Mouse (Mus musculus) embryonic facial prominence, embryonic 11.5 days (tissue): ENCODE measurements around the gene Cstf2. TPM values are rescaled to one million over a fixed set of nuclear protein-coding genes. Genes with fewer than 3 reads are reported as not detected.

Source experiments
- ATAC-seq: fragments of 200-750 bp; cut with Nextera tagmentation; replicated peaks from 2 replicates; pipeline ENCODE4 v1.8.0; 2017; ENCODE audit warnings: low read depth; ENCODE audit not compliant: insufficient number of reproducible peaks, low FRiP score, low TSS enrichment
- DNase-seq: peaks from one replicate; pipeline ENCODE4 v3.0.0-alpha.2; 2015; ENCODE audit warnings: low spot score
- H3K27ac ChIP-seq: fragments of 300-500 bp; sonication (generic); replicated peaks from 2 replicates; pipeline ENCODE4 v1.5.1; 2014; ENCODE audit warnings: mild to moderate bottlenecking, low read depth, low read length, control low read depth
- H3K27me3 ChIP-seq: fragments of 300-500 bp; sonication (generic); 2 replicates; pipeline ENCODE4 v1.6.1; 2014; ENCODE audit warnings: mild to moderate bottlenecking, low read length, moderate library complexity, mixed read lengths; ENCODE audit not compliant: control insufficient read depth, insufficient read depth
- H3K36me3 ChIP-seq: fragments of 300-500 bp; sonication (generic); replicated peaks from 2 replicates; pipeline ENCODE4 v1.6.1; 2014; ENCODE audit warnings: low read depth, mild to moderate bottlenecking, low read length, moderate library complexity, mixed read lengths; ENCODE audit not compliant: control insufficient read depth, insufficient read depth
- H3K4me1 ChIP-seq: fragments of 300-500 bp; sonication (generic); 2 replicates; pipeline ENCODE4 v1.6.1; 2014; ENCODE audit warnings: low read length, mixed read lengths; ENCODE audit not compliant: control insufficient read depth, insufficient read depth
- H3K4me2 ChIP-seq: fragments of 300-500 bp; sonication (generic); 2 replicates; pipeline ENCODE4 v1.6.1; 2014; ENCODE audit warnings: low read depth, mild to moderate bottlenecking, control low read depth, low read length, moderate library complexity
- H3K4me3 ChIP-seq: fragments of 300-500 bp; sonication (generic); 2 replicates; pipeline ENCODE4 v1.5.1; 2014; ENCODE audit warnings: low read depth, low read length, control low read depth
- H3K9ac ChIP-seq: fragments of 300-500 bp; sonication (generic); replicated peaks from 2 replicates; pipeline ENCODE4 v1.6.1; 2014; ENCODE audit warnings: mild to moderate bottlenecking, control low read depth, low read length
- H3K9me3 ChIP-seq: fragments of 300-500 bp; sonication (generic); replicated peaks from 2 replicates; pipeline ENCODE4 v1.6.1; 2016; ENCODE audit warnings: mild to moderate bottlenecking, low read length, inconsistent platforms, mixed read lengths; ENCODE audit not compliant: control insufficient read depth
- WGBS: fragments of 180-500 bp; shearing (Covaris S2); extraction: QIAGEN DNeasy Blood & Tissue Kit; methylation state at CpG from one replicate; pipeline ENCODE4 v1.1.7; 2014; 5-methylcytosine and 5-hydroxymethylcytosine counted together
- microRNA-seq: library from miRNA; unstranded; fragments of <30 nt; microRNA quantifications from one replicate; pipeline ENCODE4, GENCODE M21; 2016; ENCODE audit warnings: borderline number of aligned reads
- polyA plus RNA-seq: library from polyadenylated mRNA; unstranded; fragments of >200 nt; fragmentation: Nextera tagmentation; extraction: Ambion mirVana; gene quantifications from 2 replicates; pipeline ENCODE4 v1.2.1, GENCODE M21; 2014

Cstf2 gene
- polyA plus RNA-seq, 1 experiment from 2014 or later: 69.1 TPM

DNA sequence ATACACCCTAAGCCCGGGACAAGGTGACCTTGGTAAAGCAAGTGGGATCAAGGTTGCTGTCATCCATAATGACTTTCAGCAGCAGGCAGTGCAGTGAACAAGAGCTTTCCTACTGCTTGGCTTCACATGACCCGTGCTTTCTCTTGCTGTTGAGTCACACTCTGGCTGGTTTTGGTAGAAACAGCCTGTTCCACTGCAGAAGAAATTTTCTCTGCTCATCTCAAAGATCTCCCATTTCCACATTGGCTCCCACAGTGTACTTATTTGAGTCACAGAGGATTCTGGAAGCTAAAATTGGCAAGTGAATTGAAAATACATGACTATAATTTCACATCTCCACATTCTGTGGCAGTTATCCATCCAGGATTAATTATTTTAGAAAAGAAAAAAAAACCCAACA lies 43.7 kb downstream of the Cstf2 start:
- WGBS: 73% methylated on average over 2 of the region's 2 CpGs
- Histone ChIP-seq H3K27me3 (no peaks in the 10 kb centered on the region), H3K9me3 (no peaks in the 10 kb centered on the region), H3K4me1 (no peaks in the 10 kb centered on the region), H3K27ac (no peak overlapping the region), H3K36me3 (no peaks in the 10 kb centered on the region), H3K9ac (no peak overlapping the region), H3K4me3 (no peak overlapping the region), H3K4me2 (no peak overlapping the region)
- DNase-seq (no peak), ATAC-seq (no peak)

DNA sequence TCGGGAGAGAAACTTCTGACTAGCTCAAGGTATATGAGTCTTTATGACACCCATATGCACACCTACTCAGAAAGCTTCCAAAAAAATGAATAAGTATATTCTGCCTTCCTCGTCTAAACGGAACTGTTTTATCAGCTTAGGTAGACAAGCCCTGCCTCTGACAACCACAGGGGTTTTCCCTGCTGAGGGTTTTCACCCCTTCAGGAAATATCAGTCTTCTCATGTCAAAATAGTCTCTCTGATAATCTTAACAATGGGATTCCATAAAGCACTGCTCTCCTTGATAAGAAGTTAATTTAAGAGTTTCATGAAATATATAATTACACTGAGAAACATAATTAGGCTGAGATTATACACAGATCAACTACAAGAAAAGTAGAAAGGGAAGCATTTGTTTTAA lies 52.8 kb downstream of the Cstf2 start:
- no peaks in the 10 kb centered on the region for H3K4me1 ChIP-seq
- no peaks in the 10 kb centered on the region for H3K27me3 ChIP-seq
- no peaks in the 10 kb centered on the region for H3K36me3 ChIP-seq
- no peak overlapping the region for H3K27ac ChIP-seq
- H3K4me2 ChIP-seq: no peak overlapping the region
- no peak overlapping the region for H3K4me3 ChIP-seq
- ATAC-seq: no peak
- no peak overlapping the region for H3K9ac ChIP-seq
- no peak for DNase-seq
- WGBS: 80% methylated on average over 3 of the region's 3 CpGs
- no peaks in the 10 kb centered on the region for H3K9me3 ChIP-seq

DNA sequence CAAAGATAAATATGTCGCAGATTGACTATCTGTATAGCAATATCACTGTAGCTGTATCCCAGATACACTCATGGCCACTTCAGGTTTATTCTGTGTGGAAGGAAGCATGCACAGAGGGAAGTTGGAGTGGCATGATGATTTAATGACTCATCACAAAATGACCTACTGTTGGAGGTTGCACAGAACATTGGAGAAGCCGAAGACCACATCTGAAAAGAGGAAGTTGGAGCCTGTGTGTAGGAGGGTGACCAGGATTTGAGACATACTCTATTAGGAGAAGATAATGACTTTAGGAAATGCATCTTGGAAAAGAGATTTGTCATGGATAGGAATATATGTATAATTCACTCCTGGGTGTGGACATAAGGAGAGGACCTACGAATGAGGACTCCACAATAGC lies 57.4 kb downstream of the Cstf2 start:
- H3K4me1 ChIP-seq: no peaks in the 10 kb centered on the region
- 79% methylated on average over 3 of the region's 3 CpGs for WGBS
- ATAC-seq (no peak), DNase-seq (no peak)
- H3K27me3 ChIP-seq: no peaks in the 10 kb centered on the region
- H3K27ac ChIP-seq: no peak overlapping the region
- H3K4me2 ChIP-seq: no peak overlapping the region
- no peak overlapping the region for H3K4me3 ChIP-seq
- no peaks in the 10 kb centered on the region for H3K9me3 ChIP-seq
- no peak overlapping the region for H3K9ac ChIP-seq
- H3K36me3 ChIP-seq: no peaks in the 10 kb centered on the region

DNA sequence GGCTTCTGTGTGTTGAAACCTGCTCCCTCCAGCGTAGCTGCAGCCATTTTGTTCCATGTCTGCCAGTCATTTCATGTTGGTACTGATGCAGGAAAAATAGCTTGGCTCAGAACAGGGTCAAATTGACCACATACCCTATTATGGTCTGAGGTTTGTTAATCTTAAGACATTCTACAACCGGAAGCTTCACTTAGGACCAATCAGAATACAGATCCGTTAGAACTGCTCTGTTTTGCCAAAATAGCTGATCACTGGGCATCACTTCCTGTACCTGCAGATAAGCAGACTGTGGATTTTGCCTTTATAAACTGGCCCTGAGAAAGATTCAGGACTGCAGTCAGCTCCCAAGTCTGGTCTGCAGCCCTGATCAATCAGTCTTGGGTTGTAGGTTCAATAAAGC lies 69.6 kb downstream of the Cstf2 start:
- 82% methylated on average over 3 of the region's 3 CpGs for WGBS
- ATAC-seq (no peak), DNase-seq (no peak)
- Histone ChIP-seq H3K4me1 (no peaks in the 10 kb centered on the region), H3K4me3 (no peak overlapping the region), H3K36me3 (no peaks in the 10 kb centered on the region), H3K9me3 (no peaks in the 10 kb centered on the region), H3K9ac (no peak overlapping the region), H3K27ac (no peak overlapping the region), H3K4me2 (no peak overlapping the region), H3K27me3 (no peaks in the 10 kb centered on the region)

DNA sequence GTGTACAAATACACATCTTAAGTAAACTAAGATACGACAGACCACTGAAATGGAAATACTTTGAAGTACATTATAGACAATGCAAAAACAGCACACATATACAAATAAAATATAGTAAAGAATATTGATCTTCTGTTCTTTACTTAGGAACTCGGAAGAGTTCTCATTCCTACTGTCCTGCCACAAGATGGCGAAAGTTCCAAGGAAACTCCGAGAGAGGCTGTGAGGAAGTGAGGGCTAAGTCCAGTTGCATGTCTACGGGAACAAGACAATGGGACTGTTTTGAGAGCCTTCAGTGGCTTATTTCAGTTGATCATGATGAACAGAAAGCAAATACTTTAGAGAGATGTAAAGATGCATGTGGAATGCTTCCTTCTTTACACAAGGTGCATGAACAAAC lies 73.3 kb downstream of the Cstf2 start:
- ATAC-seq (no peak), DNase-seq (peak; percentile 27)
- Histone ChIP-seq H3K9me3 (no peaks in the 10 kb centered on the region), H3K4me2 (no peak overlapping the region), H3K4me3 (no peak overlapping the region), H3K27me3 (no peaks in the 10 kb centered on the region), H3K4me1 (no peaks in the 10 kb centered on the region), H3K9ac (no peak overlapping the region), H3K36me3 (no peaks in the 10 kb centered on the region), H3K27ac (no peak overlapping the region)
- WGBS: 29% methylated on average over 5 of the region's 5 CpGs

DNA sequence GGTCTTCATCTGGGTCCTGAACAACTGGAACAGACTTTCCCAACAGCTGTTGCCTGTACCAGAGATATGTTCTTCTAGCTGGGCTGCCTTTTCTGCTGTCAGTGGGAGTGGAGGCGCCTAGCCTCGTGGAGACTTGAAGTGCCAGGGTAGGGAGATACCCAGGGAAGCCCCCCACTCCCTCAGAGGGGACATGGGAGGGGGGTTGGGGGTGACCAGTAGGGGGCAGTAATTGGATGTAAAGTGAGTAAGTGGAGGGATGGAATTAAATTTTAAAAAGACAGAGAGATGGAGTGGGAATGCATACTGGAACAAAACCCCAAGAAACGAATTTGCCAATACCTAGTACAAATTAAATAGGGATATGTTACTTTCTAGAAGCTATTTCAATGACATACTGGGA lies 74.8 kb downstream of the Cstf2 start:
- Histone ChIP-seq H3K27me3 (no peaks in the 10 kb centered on the region), H3K4me3 (no peak overlapping the region), H3K4me1 (no peaks in the 10 kb centered on the region), H3K36me3 (no peaks in the 10 kb centered on the region), H3K9ac (no peak overlapping the region), H3K4me2 (no peak overlapping the region), H3K27ac (no peak overlapping the region), H3K9me3 (no peaks in the 10 kb centered on the region)
- ATAC-seq (no peak), DNase-seq (no peak)
- WGBS: 52% methylated on average over 3 of the region's 3 CpGs

Small RNA genes within 50 kb of the gene (microRNA-seq; reads per million reads assigned to microRNA genes)
- not detected for gene Mir3112

Other genes starting within 250 kb of the Cstf2 start
- 1.6 and 2.1 TPM in 2 replicates for gene Tnmd, start 208.2 kb upstream of the Cstf2 start, polyA plus RNA-seq
- gene Tspan6, start 160.8 kb upstream of the Cstf2 start, polyA plus RNA-seq: 232 and 235 TPM in 2 replicates
- 0.87 and 0.96 TPM in 2 replicates for gene Srpx2, start 150.8 kb upstream of the Cstf2 start, polyA plus RNA-seq
- 2.2 and 2.8 TPM in 2 replicates for gene Sytl4, start 77.4 kb upstream of the Cstf2 start, polyA plus RNA-seq
- gene Xkrx, start 102.9 kb downstream of the Cstf2 start, polyA plus RNA-seq: 0.07 TPM in 1 of 2 replicates, not detected in the other
- gene Arl13a, start 128.3 kb downstream of the Cstf2 start, polyA plus RNA-seq: not detected in 2 replicates
- 0.08 TPM in 1 of 2 replicates, not detected in the other for gene Nox1, start 162.8 kb downstream of the Cstf2 start, polyA plus RNA-seq
- 10.7 and 14.1 TPM in 2 replicates for gene Trmt2b, start 217.8 kb downstream of the Cstf2 start, polyA plus RNA-seq
- 13.9 and 15.5 TPM in 2 replicates for gene Tmem35a, start 236.0 kb downstream of the Cstf2 start, polyA plus RNA-seq
- 27.9 and 35.1 TPM in 2 replicates for gene Cenpi, start 248.9 kb downstream of the Cstf2 start, polyA plus RNA-seq